Mouse (Mus musculus) forelimb bud, embryonic 11.5 days (tissue): Measurements from ENCODE around the gene Zfp992.
"Not testable (repeated sequence)": the region's sequence is repeated elsewhere in the genome, so short reads cannot be mapped to it uniquely, and the experiment has no call there.

ENCODE experiments used
- DNase-seq: peaks from one replicate; pipeline ENCODE4 v3.0.0-alpha.2; 2012; ENCODE audit warnings: low read depth, low spot score

Gene Zfp992

GRCm38 (mm10) chr4:146448950-146449349, at the start of gene Zfp992:
Zfp992 (plus strand) TSS chr4:146449023.
- not testable (repeated sequence) for DNase-seq

- not testable (repeated sequence) for DNase-seq
Observed at GRCm38 (mm10) chr4:146429467-146429866, 19.4 kb upstream of the Zfp992 start.

- not testable (repeated sequence) for DNase-seq
Observed at GRCm38 (mm10) chr4:146430876-146431275, 17.9 kb upstream of the Zfp992 start.

DNA sequence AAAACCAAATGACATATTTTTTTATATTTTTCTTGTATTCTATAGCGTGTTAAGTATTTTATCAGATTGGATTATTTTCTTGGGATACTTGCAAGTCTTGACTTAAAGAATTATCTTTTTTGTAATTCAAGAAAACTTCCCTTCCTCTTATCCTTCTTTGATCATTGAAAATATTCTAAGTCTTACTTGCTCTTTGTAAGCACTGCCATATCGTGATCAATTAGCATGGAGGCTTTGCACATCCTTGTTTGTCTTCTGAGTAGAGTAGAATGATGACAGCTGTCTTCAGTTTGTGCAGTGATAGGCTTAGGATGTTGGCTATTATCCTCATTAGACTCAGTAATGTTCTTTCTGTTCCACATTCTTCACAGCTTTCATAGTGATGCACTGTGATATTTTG, 13.3 kb upstream of the Zfp992 start:
- not testable (repeated sequence) for DNase-seq

DNA sequence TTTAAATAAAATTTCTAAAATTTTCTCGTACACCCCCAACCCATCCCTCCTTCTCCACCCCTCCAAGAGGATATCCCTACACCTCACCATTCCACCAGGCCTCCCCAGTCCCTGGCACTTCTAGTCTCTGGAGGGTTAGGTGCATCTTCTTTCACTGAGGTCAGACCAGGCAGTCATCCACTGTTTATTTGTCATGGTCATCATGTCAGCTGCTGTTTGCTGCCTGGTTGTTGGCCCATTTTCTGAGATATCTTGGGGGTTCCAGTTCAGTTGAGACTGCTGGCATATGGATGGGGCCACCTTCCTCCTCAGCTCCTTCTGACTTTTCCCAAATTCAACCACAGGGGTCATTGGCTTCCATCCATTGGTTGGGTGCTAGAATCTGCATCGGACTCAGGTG, 11.6 kb upstream of the Zfp992 start:
- DNase-seq: not testable (repeated sequence)

GRCm38 (mm10) chr4:146444345-146444744, 4.5 kb upstream of the Zfp992 start:
- not testable (repeated sequence) for DNase-seq

- DNase-seq: not testable (repeated sequence)
Observed at GRCm38 (mm10) chr4:146445121-146445520, 3.7 kb upstream of the Zfp992 start.

- DNase-seq: not testable (repeated sequence)
Observed at GRCm38 (mm10) chr4:146446135-146446534, 2.7 kb upstream of the Zfp992 start.

- DNase-seq: not testable (repeated sequence)
Observed at GRCm38 (mm10) chr4:146447016-146447415, 1.8 kb upstream of the Zfp992 start.

DNA sequence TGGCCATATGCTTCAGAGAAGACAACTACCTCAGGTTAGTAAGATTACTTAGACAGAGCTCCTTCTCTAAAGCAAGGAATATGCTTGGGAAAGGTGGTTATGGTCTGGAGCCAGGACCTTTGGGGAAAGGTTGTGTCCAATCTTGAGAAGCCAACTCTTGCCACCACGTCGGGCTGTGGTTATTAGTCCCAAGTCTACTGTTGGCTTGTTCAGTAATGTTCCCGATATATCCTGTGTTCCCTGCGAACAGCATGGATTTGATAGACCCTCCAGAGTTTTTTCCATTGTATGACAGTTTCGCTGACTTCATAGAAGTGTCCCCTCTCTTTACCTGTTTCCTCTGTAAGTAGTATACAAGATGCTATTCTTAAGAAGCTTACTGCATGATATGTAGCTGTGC, 888 bp downstream of the Zfp992 start:
- DNase-seq: not testable (repeated sequence)

- DNase-seq: not testable (repeated sequence)
Observed at GRCm38 (mm10) chr4:146452576-146452975, 3.8 kb downstream of the Zfp992 start.

DNA sequence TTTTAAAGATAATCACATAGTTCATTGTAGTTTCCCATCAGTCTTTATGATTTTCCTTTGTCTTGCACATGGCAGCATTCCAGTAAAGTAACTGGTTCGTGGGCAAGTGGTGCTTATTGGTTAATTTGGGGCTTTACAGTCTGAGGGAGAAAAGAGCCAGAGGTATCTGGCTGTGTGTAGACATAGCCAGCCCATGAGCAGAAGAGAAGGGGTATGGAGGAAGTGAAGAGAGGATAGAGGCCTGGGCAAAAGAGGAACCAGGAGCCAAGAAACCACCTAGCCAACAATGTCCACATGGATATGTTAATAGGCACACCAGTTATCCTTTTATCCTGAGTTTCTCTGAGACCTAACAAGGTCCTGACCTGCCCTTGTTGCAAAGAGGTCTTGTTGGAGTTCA, 5.3 kb downstream of the Zfp992 start:
- not testable (repeated sequence) for DNase-seq

GRCm38 (mm10) chr4:146454896-146455295, 6.1 kb downstream of the Zfp992 start:
- DNase-seq: no peak

GRCm38 (mm10) chr4:146455321-146455721, 6.5 kb downstream of the Zfp992 start:
- DNase-seq: no peak

DNA sequence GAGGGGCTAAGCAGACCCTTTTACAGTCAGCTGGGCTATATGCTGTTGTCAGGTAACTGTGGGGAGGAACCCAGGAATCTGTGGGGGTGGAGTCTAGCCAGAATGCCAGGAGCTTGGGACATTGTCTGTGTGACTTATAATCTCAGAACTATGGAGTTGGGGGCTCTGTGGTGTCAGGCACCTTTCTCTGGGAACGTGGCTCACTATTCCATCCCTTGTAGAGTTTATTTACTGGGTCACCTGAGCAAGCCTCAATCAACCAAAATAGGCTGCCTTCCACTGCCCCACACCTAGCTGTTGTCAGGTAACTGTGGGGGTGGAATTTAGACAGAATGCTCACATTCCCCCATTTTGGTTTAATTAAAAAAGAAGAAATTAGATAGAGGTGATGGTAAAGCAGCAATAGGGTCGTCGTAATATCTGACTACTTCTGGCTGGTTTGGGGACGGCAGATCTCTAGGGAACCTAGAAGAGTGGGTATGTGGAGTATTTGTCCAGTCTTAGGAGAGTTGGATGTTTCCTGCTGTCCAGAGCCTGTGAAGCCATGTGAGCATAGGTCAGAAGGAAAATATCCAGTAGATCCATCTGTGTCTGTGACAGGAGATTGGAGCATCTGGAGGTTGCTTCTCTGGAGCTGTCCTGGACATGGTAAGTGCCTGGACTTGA, 7.4 kb downstream of the Zfp992 start:
- DNase-seq: no peak

GRCm38 (mm10) chr4:146457126-146457525, 8.3 kb downstream of the Zfp992 start:
- DNase-seq: no peak

DNA sequence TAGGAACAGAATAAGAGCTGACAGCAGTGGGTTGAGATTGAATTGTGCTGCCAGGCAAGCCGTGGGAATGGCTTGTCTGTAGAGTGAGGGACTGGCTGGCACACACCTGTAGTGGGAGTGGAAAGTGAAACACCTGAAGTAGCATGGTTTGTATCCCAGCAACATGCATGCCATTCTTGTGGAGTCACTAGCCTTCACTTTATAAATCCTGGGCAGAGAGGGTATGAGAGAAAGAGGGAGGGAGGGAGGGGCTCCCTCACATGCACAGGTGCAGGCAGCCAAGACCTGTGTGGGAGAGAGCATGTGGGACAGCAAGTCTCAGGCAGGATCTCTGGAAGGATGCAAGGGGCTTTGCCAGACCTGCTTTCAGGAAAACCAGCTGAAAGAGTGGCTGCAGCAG, 8.9 kb downstream of the Zfp992 start:
- DNase-seq: no peak

DNA sequence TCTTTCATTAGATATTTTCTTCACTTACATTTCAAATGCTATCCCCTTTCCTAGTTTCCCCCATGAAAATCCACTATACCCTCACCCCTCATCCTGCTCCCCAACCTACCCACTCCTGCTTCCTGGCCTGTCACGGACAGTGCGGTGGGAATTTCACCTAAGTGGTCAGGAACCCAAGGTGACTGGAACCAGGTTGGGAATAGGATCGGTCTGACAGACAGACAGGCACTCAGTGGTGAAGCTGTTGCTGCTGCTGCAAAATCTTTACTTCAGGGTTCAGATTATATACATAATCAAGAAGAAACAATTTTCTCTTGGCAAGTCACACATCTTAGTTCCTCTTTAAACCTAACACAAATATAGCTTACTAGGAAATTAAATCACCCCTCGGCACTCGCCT, 11.0 kb downstream of the Zfp992 start:
- DNase-seq: not testable (repeated sequence)

GRCm38 (mm10) chr4:146460685-146461084, 11.9 kb downstream of the Zfp992 start:
- DNase-seq: not testable (repeated sequence)

GRCm38 (mm10) chr4:146463649-146464351, 15.0 kb downstream of the Zfp992 start:
- not testable (repeated sequence) for DNase-seq

- DNase-seq: not testable (repeated sequence)
Observed at GRCm38 (mm10) chr4:146469984-146470383, 21.2 kb downstream of the Zfp992 start.

DNA sequence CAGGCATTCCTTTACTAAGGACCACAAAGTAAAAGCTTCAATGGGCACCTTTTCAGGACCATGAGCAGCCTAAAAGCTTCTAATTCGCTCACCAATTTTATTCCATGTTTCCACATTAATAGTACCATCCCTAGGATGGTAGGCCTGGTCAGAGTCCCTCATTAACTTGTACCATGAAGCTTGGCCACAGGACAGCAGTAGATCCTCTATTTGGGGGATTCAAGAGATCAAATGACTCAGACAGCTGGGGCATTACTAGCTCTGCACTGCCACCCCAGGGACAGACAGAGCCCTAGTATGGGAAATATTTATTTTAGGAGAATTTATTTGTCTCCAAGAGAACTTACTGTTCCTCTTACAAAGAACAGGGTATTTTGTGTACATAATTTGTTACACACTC, 25.4 kb downstream of the Zfp992 start:
- DNase-seq: not testable (repeated sequence)
